In genomic region chr6:142738225-142738624, GRCm38 (mm10) we compare ENCODE assay signal across 20 mouse cellular contexts. TPM values are rescaled to one million over a fixed set of nuclear protein-coding genes. Genes with fewer than 3 reads are reported as not detected.
"Had no signal": no experiment of that assay in that cellular context is flagged by ENCODE, and none has a peak within 500 bp of the region (broad histone marks: within the 10 kb centered on the region; RNA-seq: fewer than 3 reads in every experiment).

No protein-coding gene starts in this region.

- H3K9me3 ChIP-seq: limb, embryonic 10.5 days; limb, embryonic 13.5 days; midbrain, embryonic 12.5 days; midbrain, embryonic 15.5 days; neural tube, embryonic 12.5 days; neural tube, embryonic 15.5 days had no signal

- H3K36me3 ChIP-seq: limb, embryonic 10.5 days; limb, embryonic 13.5 days; midbrain, embryonic 12.5 days; midbrain, embryonic 15.5 days; neural tube, embryonic 12.5 days; neural tube, embryonic 15.5 days had no signal

- DNase-seq: layer of hippocampus, adult 9-11 months; lung, embryonic 14.5 days; right cerebral cortex, adult 18-20 months; right cerebral cortex, postnatal 14 days; right cerebral cortex, postnatal 4 days; thymus, postnatal 25 days had no signal

- ATAC-seq: inflammation-experienced regulatory T-cells, adult 6 months; intestine, embryonic 16.5 days; lung, postnatal 0 days; midbrain, embryonic 15.5 days had no signal

- H3K27ac ChIP-seq: kidney, postnatal 0 days; layer of hippocampus, adult 2 months; limb, embryonic 10.5 days; limb, embryonic 13.5 days; liver, embryonic 14.5 days; macrophage; midbrain, embryonic 12.5 days; midbrain, embryonic 15.5 days; neural tube, embryonic 12.5 days; neural tube, embryonic 15.5 days; stomach, postnatal 0 days had no signal

- H3K4me1 ChIP-seq: limb, embryonic 10.5 days; limb, embryonic 13.5 days; midbrain, embryonic 12.5 days; midbrain, embryonic 15.5 days; neural tube, embryonic 12.5 days; neural tube, embryonic 15.5 days had no signal

- H3K9ac ChIP-seq: limb, embryonic 13.5 days; liver, embryonic 14.5 days; lung, embryonic 14.5 days; midbrain, embryonic 12.5 days; midbrain, embryonic 15.5 days; neural tube, embryonic 12.5 days; neural tube, embryonic 15.5 days had no signal

- H3K4me2 ChIP-seq: limb, embryonic 13.5 days; lung, embryonic 14.5 days; midbrain, embryonic 12.5 days; midbrain, embryonic 15.5 days; neural tube, embryonic 12.5 days; neural tube, embryonic 15.5 days had no signal

- H3K27me3 ChIP-seq: midbrain, embryonic 12.5 days; midbrain, embryonic 15.5 days; neural tube, embryonic 12.5 days; neural tube, embryonic 15.5 days had no signal

- H3K4me3 ChIP-seq: layer of hippocampus, adult 2 months; limb, embryonic 10.5 days; limb, embryonic 13.5 days; midbrain, embryonic 12.5 days; midbrain, embryonic 15.5 days; neural tube, embryonic 12.5 days; neural tube, embryonic 15.5 days had no signal

RNA-seq across cellular contexts. Expression of gene Abcc9, which starts 36.1 kb away (rescaled TPM):
- polyA plus RNA-seq: macrophage had no signal
